Mouse (Mus musculus): ENCODE data around the gene Nid2.

DNA sequence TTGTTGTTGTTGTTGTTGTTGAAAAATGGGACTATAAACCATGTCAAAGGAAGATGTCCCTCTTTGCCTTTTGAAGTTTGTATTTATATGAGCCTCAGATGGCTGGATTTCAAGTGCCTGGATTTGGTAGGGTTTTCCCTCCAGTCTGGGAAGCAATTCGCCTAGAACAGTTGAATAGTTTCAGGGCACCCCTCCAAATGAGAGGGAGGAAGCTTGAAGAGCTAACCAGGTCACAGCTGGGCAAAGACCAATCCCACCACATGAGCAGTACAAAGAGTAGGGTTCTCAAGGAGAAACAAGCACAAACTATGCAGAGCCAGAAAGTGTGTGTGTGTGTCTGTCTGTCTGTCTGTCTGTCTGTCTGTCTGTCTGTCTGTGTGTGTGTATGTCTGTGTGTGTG lies 39.3 kb upstream of the Nid2 start:
- TF ChIP-seq POLR2A (IDR thresholded peaks at IDR 0.05; ENCODE audit: control insufficient read depth, extremely low read depth, insufficient read depth, low read length, poor library complexity): no peak
- TF ChIP-seq CTCF (IDR thresholded peaks at IDR 0.05; ENCODE audit: borderline replicate concordance, control insufficient read depth, extremely low read depth, insufficient read depth, low read length, poor library complexity): no peak
